In genomic region chr2:72389942-72390341, GRCm38 (mm10) we compare ENCODE assay signal across 8 mouse cellular contexts.
DNase-seq lines count a peak whose midpoint lies in the region; ATAC-seq lines count a peak whose summit lies in the region.

No protein-coding gene starts in this region.

- peak overlapping the region; percentile 86 for H3K27ac ChIP-seq in heart, embryonic 16.5 days (ENCODE audit: low read length)

- peaks cover 14% of the 10 kb centered on the region for H3K36me3 ChIP-seq in heart, embryonic 16.5 days (ENCODE audit: control insufficient read depth, insufficient read depth)

- no peaks in the 10 kb centered on the region for H3K9me3 ChIP-seq in heart, embryonic 16.5 days (replicated peaks; ENCODE audit: control insufficient read depth, low read length)

- H3K4me2 ChIP-seq in heart, embryonic 16.5 days (ENCODE audit: low read depth, low read length), result peak overlapping the region; percentile 9; the same call in 1 of the 2 replicates

- H3K9ac ChIP-seq in heart, embryonic 16.5 days (ENCODE audit: low read length), result no peak overlapping the region

- peak; percentile 65 for ATAC-seq in heart, embryonic 16.5 days (replicated peaks; ENCODE audit: extremely low read depth, insufficient read depth, low FRiP score)

- H3K4me3 ChIP-seq in heart, embryonic 16.5 days (ENCODE audit: low read length), result no peak overlapping the region

- no peaks in the 10 kb centered on the region for H3K27me3 ChIP-seq in heart, embryonic 16.5 days (ENCODE audit: control insufficient read depth, insufficient read depth, low read length)

- H3K4me1 ChIP-seq in heart, embryonic 16.5 days (ENCODE audit: control insufficient read depth, insufficient read depth, low read length), result peaks cover 18% of the 10 kb centered on the region

- WGBS in heart, embryonic 16.5 days, result 13% methylated on average over 9 of the region's 9 CpGs

- DNase-seq in Muller cell, postnatal 12 days (ENCODE audit: inconsistent ontology term), result peak; percentile 68
- peak; percentile 28 for DNase-seq in brain, embryonic 18.5 days (ENCODE audit: low read depth, low spot score)
- DNase-seq in fibroblast of lung, adult 2 months (ENCODE audit: low read depth), result peak; percentile 82
- DNase-seq in layer of hippocampus, adult 9-11 months, result peak; percentile 76
- peak; percentile 91 for DNase-seq in lung, postnatal 14 days
- DNase-seq in right cerebral cortex, postnatal 36 days (ENCODE audit: low spot score in 2 of 2), result peak; percentile 62 to 69
- DNase-seq in urinary bladder, postnatal 4 days (ENCODE audit: low spot score in 2 of 2), result peak; percentile 71 to 82

Comparison
In these comparisons a context has a peak if more than half of its experiments do, and no peak if none do; other contexts are left out.
1. DNase-seq: peak in every context shown above with its lines; median percentile 91 in lung, postnatal 14 days; 82 in fibroblast of lung, adult 2 months; 76 in urinary bladder, postnatal 4 days; 76 in layer of hippocampus, adult 9-11 months; 68 in Muller cell, postnatal 12 days; 66 in right cerebral cortex, postnatal 36 days; 28 in brain, embryonic 18.5 days.